Mouse (Mus musculus) liver, embryonic 14.5 days (tissue): Measurements from ENCODE around the gene Atxn1l.

Source experiments
- CTCF ChIP-seq: IDR thresholded peaks from 2 replicates; pipeline ENCODE4 v1.5.1; 2016; ENCODE audit warnings: antibody characterized with exemption, low read depth, control low read depth
- EP300 ChIP-seq: IDR thresholded peaks from 2 replicates; pipeline ENCODE4 v1.6.1; 2016; ENCODE audit warnings: antibody characterized with exemption, low read depth

- TF ChIP-seq CTCF (no peak), EP300 (no peak)
These were observed 43.4 kb downstream of the Atxn1l start for GRCm38 (mm10) chr8:109694154-109694553.
